Mouse (Mus musculus) kidney, adult 2 months (tissue): Measurements from ENCODE around the gene Hmox1.

Source experiments
- CTCF ChIP-seq: fragments of 200-500 bp; conservative IDR thresholded peaks from 2 replicates; pipeline ENCODE4 v1.5.1; 2011; ENCODE audit warnings: low read depth, mild to moderate bottlenecking, control low read depth, low read length, moderate library complexity, mixed read lengths; ENCODE audit not compliant: insufficient read depth, insufficient read length
- POLR2A ChIP-seq: fragments of 200-500 bp; IDR thresholded peaks from one replicate; pipeline ENCODE4 v1.6.1; 2011; ENCODE audit warnings: low read depth, low read length, control low read depth

GRCm38 (mm10) chr8:75078851-75079250 lies 14.6 kb upstream of the Hmox1 start:
- no peak for TF ChIP-seq CTCF
- TF ChIP-seq POLR2A: no peak
